21 mouse cellular contexts compared by ENCODE assay signal in the genomic region with DNA sequence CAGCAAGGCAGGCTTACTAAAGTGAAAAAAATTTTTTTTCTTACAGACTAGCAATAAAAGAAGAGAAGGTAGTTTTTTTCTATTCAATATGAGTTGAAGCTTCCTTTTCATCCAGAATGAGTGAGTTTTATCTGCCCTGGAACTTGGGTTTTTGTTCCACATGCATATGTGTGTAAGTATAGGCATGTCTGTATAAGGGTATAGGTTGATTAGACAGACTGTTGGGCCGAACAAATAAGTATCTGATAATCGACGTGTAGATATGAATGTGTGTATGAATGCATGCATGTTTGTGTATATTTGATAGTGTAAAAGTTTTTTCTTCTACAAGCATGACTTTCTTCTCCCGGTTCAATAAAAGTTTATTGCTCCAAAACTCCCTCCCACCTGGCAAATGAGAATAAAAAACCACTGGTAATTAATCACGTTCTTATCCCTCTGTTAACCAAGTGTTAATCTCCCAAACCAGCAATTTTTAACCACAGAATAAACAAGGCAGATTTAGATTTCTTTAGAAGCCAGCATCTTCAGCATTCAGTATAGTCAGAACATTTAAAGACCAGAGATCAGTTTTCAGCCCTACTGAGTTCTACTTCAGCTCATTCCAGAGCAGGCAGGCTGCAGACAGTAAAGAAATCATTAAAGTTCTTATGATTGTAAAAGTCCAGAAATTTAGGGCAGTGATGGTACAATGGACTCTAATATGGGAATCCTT.
DNase-seq lines count a peak whose midpoint lies in the region; ATAC-seq and TF ChIP-seq lines count a peak whose summit lies in the region.
"Had no signal": no experiment of that assay in that cellular context is flagged by ENCODE, and none has a peak within 500 bp of the region (broad histone marks: within the 10 kb centered on the region; RNA-seq: fewer than 3 reads in every experiment).

No protein-coding gene starts in this region.

- WGBS in intestine, embryonic 15.5 days = 38% methylated on average over 5 of the region's 5 CpGs
- 24% methylated on average over 5 of the region's 5 CpGs for WGBS in intestine, postnatal 0 days
- 56% methylated on average over 5 of the region's 5 CpGs for WGBS in kidney, postnatal 0 days
- 45% methylated on average over 5 of the region's 5 CpGs for WGBS in intestine, embryonic 16.5 days

- H3K9ac ChIP-seq in intestine, embryonic 15.5 days = no peak overlapping the region
- no peak overlapping the region for H3K9ac ChIP-seq in intestine, postnatal 0 days (ENCODE audit: low read depth, low read length)
- no peak overlapping the region for H3K9ac ChIP-seq in kidney, postnatal 0 days (ENCODE audit: low read depth, low read length)
- no peak overlapping the region for H3K9ac ChIP-seq in intestine, embryonic 16.5 days (ENCODE audit: low read depth, low read length)

- no peak overlapping the region for H3K4me2 ChIP-seq in intestine, embryonic 15.5 days (replicated peaks)
- H3K4me2 ChIP-seq in intestine, postnatal 0 days (replicated peaks; ENCODE audit: low read depth) = no peak overlapping the region
- no peak overlapping the region for H3K4me2 ChIP-seq in kidney, postnatal 0 days (ENCODE audit: low read length)
- H3K4me2 ChIP-seq in intestine, embryonic 16.5 days (ENCODE audit: low read depth, low read length) = no peak overlapping the region

- ATAC-seq in intestine, embryonic 15.5 days = peak; percentile 58
- ATAC-seq in intestine, postnatal 0 days = no peak
- no peak for ATAC-seq in kidney, postnatal 0 days (replicated peaks; ENCODE audit: low FRiP score, low read depth)
- peak; percentile 55 for ATAC-seq in intestine, embryonic 16.5 days
- ATAC-seq: activated CD4-positive, CD25-positive, alpha-beta regulatory T cell, adult 4 months; CD4-positive, CD25-positive, alpha-beta regulatory T cell, adult 4 months; Patski had no signal

- H3K36me3 ChIP-seq in intestine, embryonic 15.5 days = no peaks in the 10 kb centered on the region
- no peaks in the 10 kb centered on the region for H3K36me3 ChIP-seq in intestine, postnatal 0 days (ENCODE audit: control insufficient read depth, insufficient read depth)
- H3K36me3 ChIP-seq in kidney, postnatal 0 days (ENCODE audit: insufficient read depth, low read length) = no peaks in the 10 kb centered on the region
- H3K36me3 ChIP-seq in intestine, embryonic 16.5 days (ENCODE audit: control insufficient read depth, insufficient read depth, low read length) = no peaks in the 10 kb centered on the region
- H3K36me3 ChIP-seq: G1E had no signal

- TF ChIP-seq CTCF in intestine, postnatal 0 days (IDR thresholded peaks at IDR 0.05; ENCODE audit: low read depth) = no peak
- no peak for TF ChIP-seq CTCF in kidney, postnatal 0 days (IDR thresholded peaks at IDR 0.05; ENCODE audit: low read depth)

- H3K27me3 ChIP-seq in intestine, embryonic 15.5 days (replicated peaks) = no peaks in the 10 kb centered on the region
- H3K27me3 ChIP-seq in intestine, postnatal 0 days (replicated peaks; ENCODE audit: control insufficient read depth, insufficient read depth, low read length) = no peaks in the 10 kb centered on the region
- H3K27me3 ChIP-seq in kidney, postnatal 0 days (ENCODE audit: insufficient read depth, low read length) = no peaks in the 10 kb centered on the region
- no peaks in the 10 kb centered on the region for H3K27me3 ChIP-seq in intestine, embryonic 16.5 days (replicated peaks; ENCODE audit: control insufficient read depth, insufficient read depth, low read length)
- H3K27me3 ChIP-seq: CH12.LX, Patski had no signal

- H3K9me3 ChIP-seq in intestine, embryonic 15.5 days = no peaks in the 10 kb centered on the region
- no peaks in the 10 kb centered on the region for H3K9me3 ChIP-seq in intestine, postnatal 0 days (ENCODE audit: control insufficient read depth)
- no peaks in the 10 kb centered on the region for H3K9me3 ChIP-seq in kidney, postnatal 0 days (replicated peaks; ENCODE audit: low read length)
- no peaks in the 10 kb centered on the region for H3K9me3 ChIP-seq in intestine, embryonic 16.5 days (ENCODE audit: control insufficient read depth, low read length)

- no peak overlapping the region for H3K27ac ChIP-seq in intestine, embryonic 15.5 days
- H3K27ac ChIP-seq in intestine, postnatal 0 days (ENCODE audit: low read depth, low read length) = no peak overlapping the region
- H3K27ac ChIP-seq in kidney, postnatal 0 days = no peak overlapping the region
- H3K27ac ChIP-seq in intestine, embryonic 16.5 days (ENCODE audit: low read length) = no peak overlapping the region

- no peaks in the 10 kb centered on the region for H3K4me1 ChIP-seq in intestine, embryonic 15.5 days (replicated peaks)
- no peaks in the 10 kb centered on the region for H3K4me1 ChIP-seq in intestine, postnatal 0 days (replicated peaks; ENCODE audit: control insufficient read depth, insufficient read depth, low read length)
- H3K4me1 ChIP-seq in kidney, postnatal 0 days (replicated peaks; ENCODE audit: insufficient read depth, low read length) = no peaks in the 10 kb centered on the region
- no peaks in the 10 kb centered on the region; the same call in 1 of the 2 replicates for H3K4me1 ChIP-seq in intestine, embryonic 16.5 days (ENCODE audit: control insufficient read depth, insufficient read depth, low read length)

- DNase-seq in kidney, postnatal 0 days (ENCODE audit: low spot score) = peak; percentile 5
- DNase-seq in kidney, postnatal 10 days = no peak
- no peak for DNase-seq in layer of hippocampus, adult 9-10 months (ENCODE audit: low spot score)
- DNase-seq: adrenal gland, adult 2 months; adrenal gland, adult 8-10 months; adrenal gland, postnatal 10 days; adrenal gland, postnatal 14 days; adrenal gland, postnatal 25 days; adrenal gland, postnatal 36 days; B cell, adult 2 months; cerebellum, adult 11 months; cerebellum, adult 11-12 months; cerebellum, adult 18-20 months had no signal

- no peak overlapping the region for H3K4me3 ChIP-seq in intestine, embryonic 15.5 days (replicated peaks)
- H3K4me3 ChIP-seq in intestine, postnatal 0 days (ENCODE audit: low read depth, low read length) = no peak overlapping the region
- no peak overlapping the region for H3K4me3 ChIP-seq in kidney, postnatal 0 days (replicated peaks; ENCODE audit: low read depth, low read length)
- H3K4me3 ChIP-seq in intestine, embryonic 16.5 days (ENCODE audit: low read length) = no peak overlapping the region

Comparison
In these comparisons a context has a peak if more than half of its experiments do, and no peak if none do; other contexts are left out.
1. ATAC-seq: peak in intestine, embryonic 15.5 days (single experiment) and intestine, embryonic 16.5 days (single experiment); none in intestine, postnatal 0 days (single experiment) and kidney, postnatal 0 days (single experiment).